Mouse (Mus musculus): ENCODE measurements around the gene Prdm15. TPM values are rescaled to one million over a fixed set of nuclear protein-coding genes. Genes with fewer than 3 reads are reported as not detected.

The Prdm15 gene
- total RNA-seq (2022) = 1 to 10 TPM; 4.5 to 6.5 (median 5.0) TPM

GRCm38 (mm10) chr16:97851741-97852319, at the start of gene Prdm15:
Prdm15 (minus strand) TSS chr16:97851850.
- peak; percentile 87 for DNase-seq (ENCODE audit: low spot score)

- DNase-seq (ENCODE audit: low spot score) = peak; percentile 89
Observed at GRCm38 (mm10) chr16:97897346-97898024, 45.8 kb upstream of the Prdm15 start.

- DNase-seq (ENCODE audit: low spot score) = no peak
Observed at GRCm38 (mm10) chr16:97887762-97888161, 36.1 kb upstream of the Prdm15 start.

- no peak for DNase-seq (ENCODE audit: low spot score)
Observed at GRCm38 (mm10) chr16:97883696-97884095, 32.0 kb upstream of the Prdm15 start.

GRCm38 (mm10) chr16:97882891-97883290, 31.2 kb upstream of the Prdm15 start:
- no peak for DNase-seq (ENCODE audit: low spot score)

GRCm38 (mm10) chr16:97879134-97879533, 27.5 kb upstream of the Prdm15 start:
- peak; percentile 50 for DNase-seq (ENCODE audit: low spot score)

- no peak for DNase-seq (ENCODE audit: low spot score)
Observed at GRCm38 (mm10) chr16:97877502-97877901, 25.9 kb upstream of the Prdm15 start.

- DNase-seq (ENCODE audit: low spot score) = no peak
Observed at GRCm38 (mm10) chr16:97875101-97875500, 23.5 kb upstream of the Prdm15 start.

GRCm38 (mm10) chr16:97874376-97874775, 22.7 kb upstream of the Prdm15 start:
- DNase-seq (ENCODE audit: low spot score) = no peak

- no peak for DNase-seq (ENCODE audit: low spot score)
Observed at GRCm38 (mm10) chr16:97872657-97873056, 21.0 kb upstream of the Prdm15 start.

- no peak for DNase-seq (ENCODE audit: low spot score)
Observed at GRCm38 (mm10) chr16:97869193-97870102, 17.8 kb upstream of the Prdm15 start.

- no peak for DNase-seq (ENCODE audit: low spot score)
Observed at GRCm38 (mm10) chr16:97863932-97864467, 12.3 kb upstream of the Prdm15 start.

- no peak for DNase-seq (ENCODE audit: low spot score)
Observed at GRCm38 (mm10) chr16:97856050-97856449, 4.4 kb upstream of the Prdm15 start.

GRCm38 (mm10) chr16:97851061-97851740, 449 bp downstream of the Prdm15 start:
- DNase-seq (ENCODE audit: low spot score) = peak; percentile 82

GRCm38 (mm10) chr16:97850667-97851060, 986 bp downstream of the Prdm15 start:
- DNase-seq (ENCODE audit: low spot score) = no peak

- DNase-seq (ENCODE audit: low spot score) = no peak
Observed at GRCm38 (mm10) chr16:97848832-97849231, 2.8 kb downstream of the Prdm15 start.

GRCm38 (mm10) chr16:97844967-97845937, 6.4 kb downstream of the Prdm15 start:
- DNase-seq (ENCODE audit: low spot score) = no peak

- DNase-seq (ENCODE audit: low spot score) = no peak
Observed at GRCm38 (mm10) chr16:97832154-97832553, 19.5 kb downstream of the Prdm15 start.

GRCm38 (mm10) chr16:97828207-97828606, 23.4 kb downstream of the Prdm15 start:
- no peak for DNase-seq (ENCODE audit: low spot score)

GRCm38 (mm10) chr16:97823311-97824007, 28.2 kb downstream of the Prdm15 start:
- DNase-seq (ENCODE audit: low spot score) = no peak
